Mouse (Mus musculus): ENCODE measurements around the gene Prss12. TPM values are rescaled to one million over a fixed set of nuclear protein-coding genes. Genes with fewer than 3 reads are reported as not detected.
A peak's percentile ranks its signal among the peaks of the same experiment; 100 is the strongest.

The Prss12 gene
- polyA plus RNA-seq, 1 experiment from 2014 or later: 9.4 TPM

DNA sequence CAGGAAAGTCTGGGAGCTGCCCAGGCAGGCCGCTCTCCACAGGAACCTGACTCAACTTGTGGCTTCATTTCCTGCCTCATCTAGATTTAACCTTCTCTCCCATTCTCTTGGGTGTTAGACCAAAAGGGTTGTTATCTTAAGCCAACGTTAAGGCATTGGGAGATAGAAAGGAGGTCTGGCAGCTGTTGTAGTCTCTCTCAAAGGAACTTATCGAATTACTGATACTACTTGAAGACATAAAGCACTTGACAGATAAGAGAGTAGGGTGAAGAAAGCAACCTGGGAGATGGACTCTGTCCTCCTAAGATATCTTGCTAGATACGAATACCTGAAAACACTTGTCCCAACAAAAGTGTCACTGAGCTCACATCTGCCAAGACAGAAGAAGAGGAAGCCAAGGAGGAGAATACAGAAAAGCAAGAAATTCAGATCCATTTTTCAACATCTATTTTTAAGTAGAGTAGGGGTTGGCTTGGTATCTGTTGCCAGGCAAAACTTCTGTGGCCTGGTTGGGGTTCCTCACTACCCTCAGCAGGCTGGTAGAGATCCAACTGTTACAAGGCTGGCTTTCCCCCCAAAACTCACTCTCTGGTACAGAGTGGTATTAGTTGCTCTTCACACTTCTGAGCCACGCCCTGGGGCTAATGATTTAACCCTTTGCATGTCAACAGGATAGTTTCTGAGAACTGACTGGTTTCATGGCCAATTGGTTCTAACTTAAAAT lies 14.6 kb upstream of the Prss12 start:
- no peaks in the 10 kb centered on the region for H3K36me3 ChIP-seq (ENCODE audit: insufficient read depth, low read length)
- WGBS: 56% methylated on average over 5 of the region's 5 CpGs
- no peak overlapping the region for H3K9ac ChIP-seq (replicated peaks; ENCODE audit: low read length)
- no peaks in the 10 kb centered on the region for H3K9me3 ChIP-seq (ENCODE audit: low read length)
- no peak overlapping the region for H3K27ac ChIP-seq (ENCODE audit: low read length)
- no peak overlapping the region for H3K4me3 ChIP-seq (ENCODE audit: low read length)
- H3K4me2 ChIP-seq (replicated peaks; ENCODE audit: low read depth, low read length): no peak overlapping the region
- no peaks in the 10 kb centered on the region for H3K4me1 ChIP-seq (ENCODE audit: insufficient read depth, low read length)
- H3K27me3 ChIP-seq (ENCODE audit: insufficient read depth, low read length): no peaks in the 10 kb centered on the region
- no peak for ATAC-seq (ENCODE audit: low FRiP score, low TSS enrichment)

DNA sequence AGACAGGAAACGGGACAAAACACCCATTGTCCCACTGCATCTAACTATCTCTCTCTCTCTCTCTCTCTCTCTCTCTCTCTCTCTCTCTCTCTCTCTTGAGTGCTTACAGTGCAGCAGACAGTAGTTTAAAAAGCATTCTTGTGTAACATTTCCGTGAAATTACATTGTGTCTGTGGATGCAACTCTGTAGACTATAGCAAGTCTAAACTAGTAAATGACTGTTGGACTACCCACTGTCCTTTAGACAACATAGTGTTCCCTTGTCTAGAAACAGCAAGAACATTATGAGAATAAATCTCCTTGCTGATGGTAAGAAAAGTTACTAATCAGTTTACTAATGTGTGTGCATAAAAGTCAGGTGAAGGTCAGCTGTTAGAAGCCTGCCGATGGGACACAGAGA lies 13.4 kb upstream of the Prss12 start:
- Histone ChIP-seq H3K4me2 (replicated peaks; ENCODE audit: low read depth, low read length) (no peak overlapping the region), H3K36me3 (ENCODE audit: insufficient read depth, low read length) (no peaks in the 10 kb centered on the region), H3K27ac (ENCODE audit: low read length) (no peak overlapping the region), H3K4me1 (ENCODE audit: insufficient read depth, low read length) (no peaks in the 10 kb centered on the region), H3K9ac (replicated peaks; ENCODE audit: low read length) (no peak overlapping the region), H3K4me3 (ENCODE audit: low read length) (no peak overlapping the region), H3K27me3 (ENCODE audit: insufficient read depth, low read length) (no peaks in the 10 kb centered on the region), H3K9me3 (ENCODE audit: low read length) (no peaks in the 10 kb centered on the region)
- WGBS: 66% methylated on average over 3 of the region's 3 CpGs
- ATAC-seq (ENCODE audit: low FRiP score, low TSS enrichment): no peak

DNA sequence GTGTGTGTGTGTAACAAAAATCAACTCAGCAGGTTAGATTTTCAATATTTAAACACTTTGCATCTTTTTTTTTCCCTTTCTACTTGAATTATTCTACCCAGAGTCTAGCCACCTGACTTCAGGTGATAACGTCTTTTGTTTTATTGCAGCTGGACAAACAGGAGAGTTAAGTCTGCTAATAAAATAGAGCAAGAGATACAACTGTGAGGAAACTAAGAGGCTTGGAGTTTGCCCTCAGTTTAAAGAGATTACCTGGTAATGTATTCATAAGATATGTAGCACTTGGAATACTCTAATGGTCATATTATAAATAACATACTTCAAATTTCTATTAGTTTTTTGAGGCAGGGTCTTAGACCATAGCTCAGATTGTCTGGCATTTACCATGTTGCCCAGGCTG lies 9.1 kb upstream of the Prss12 start:
- H3K27me3 ChIP-seq (ENCODE audit: insufficient read depth, low read length): no peaks in the 10 kb centered on the region
- WGBS: 85% methylated on average over 1 of the region's 1 CpGs
- no peak overlapping the region for H3K4me2 ChIP-seq (replicated peaks; ENCODE audit: low read depth, low read length)
- H3K4me1 ChIP-seq (ENCODE audit: insufficient read depth, low read length): no peaks in the 10 kb centered on the region
- no peaks in the 10 kb centered on the region for H3K9me3 ChIP-seq (ENCODE audit: low read length)
- no peak overlapping the region for H3K4me3 ChIP-seq (ENCODE audit: low read length)
- H3K27ac ChIP-seq (ENCODE audit: low read length): no peak overlapping the region
- no peak overlapping the region for H3K9ac ChIP-seq (replicated peaks; ENCODE audit: low read length)
- H3K36me3 ChIP-seq (ENCODE audit: insufficient read depth, low read length): no peaks in the 10 kb centered on the region
- ATAC-seq (ENCODE audit: low FRiP score, low TSS enrichment): no peak

DNA sequence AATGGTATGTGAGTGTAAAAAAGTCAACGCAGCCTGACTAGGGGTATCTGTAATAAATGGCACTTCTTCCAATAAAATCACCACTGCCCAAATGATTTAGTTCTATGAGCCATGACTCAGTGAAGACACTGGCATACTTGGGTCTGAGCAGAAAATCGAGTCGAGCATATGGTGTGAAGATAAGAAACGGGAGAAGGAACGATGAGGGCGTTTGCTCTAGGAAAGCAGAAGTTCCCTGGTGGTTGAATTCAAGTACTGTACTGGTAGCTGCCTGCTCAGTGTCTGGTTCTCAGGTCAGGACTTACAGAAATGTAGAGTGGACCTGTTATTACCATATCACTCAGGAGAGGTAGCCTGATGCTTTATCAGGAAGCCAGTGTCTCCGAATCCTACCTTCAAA lies 6.2 kb upstream of the Prss12 start:
- Histone ChIP-seq H3K4me2 (replicated peaks; ENCODE audit: low read depth, low read length) (no peak overlapping the region), H3K36me3 (ENCODE audit: insufficient read depth, low read length) (no peaks in the 10 kb centered on the region), H3K9me3 (ENCODE audit: low read length) (no peaks in the 10 kb centered on the region), H3K4me3 (ENCODE audit: low read length) (no peak overlapping the region), H3K27ac (ENCODE audit: low read length) (no peak overlapping the region), H3K4me1 (ENCODE audit: insufficient read depth, low read length) (no peaks in the 10 kb centered on the region), H3K27me3 (ENCODE audit: insufficient read depth, low read length) (0 out of 2 replicates have a peak, but pooled peaks cover under 1% of the 10 kb centered on the region), H3K9ac (replicated peaks; ENCODE audit: low read length) (no peak overlapping the region)
- ATAC-seq (ENCODE audit: low FRiP score, low TSS enrichment): no peak
- WGBS: 79% methylated on average over 7 of the region's 7 CpGs

DNA sequence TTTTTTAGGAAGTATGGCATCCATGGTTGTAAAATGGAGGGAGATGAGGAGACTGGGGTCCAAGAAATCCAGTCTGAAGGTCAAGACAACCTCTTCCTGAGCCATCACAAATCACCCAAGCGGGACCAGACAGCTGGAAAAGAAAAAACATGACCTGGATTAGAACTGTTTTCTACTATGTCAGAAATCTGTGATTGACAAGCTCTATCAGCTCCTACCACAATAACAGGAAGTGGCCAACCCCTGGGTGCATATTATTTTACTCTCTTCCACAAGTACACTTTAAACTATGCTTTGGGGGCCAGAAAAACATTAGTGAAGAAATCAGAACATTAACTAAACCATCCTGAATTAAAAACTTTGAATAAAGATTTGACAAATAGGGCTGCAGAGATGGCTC lies 2.2 kb upstream of the Prss12 start:
- WGBS: 55% methylated on average over 1 of the region's 1 CpGs
- Histone ChIP-seq H3K4me1 (ENCODE audit: insufficient read depth, low read length) (peaks cover 7% of the 10 kb centered on the region), H3K9me3 (ENCODE audit: low read length) (no peaks in the 10 kb centered on the region), H3K9ac (replicated peaks; ENCODE audit: low read length) (no peak overlapping the region), H3K27ac (ENCODE audit: low read length) (no peak overlapping the region), H3K27me3 (ENCODE audit: insufficient read depth, low read length) (peaks cover 19% of the 10 kb centered on the region), H3K36me3 (ENCODE audit: insufficient read depth, low read length) (no peaks in the 10 kb centered on the region), H3K4me2 (replicated peaks; ENCODE audit: low read depth, low read length) (no peak overlapping the region), H3K4me3 (ENCODE audit: low read length) (no peak overlapping the region)
- no peak for ATAC-seq (ENCODE audit: low FRiP score, low TSS enrichment)

DNA sequence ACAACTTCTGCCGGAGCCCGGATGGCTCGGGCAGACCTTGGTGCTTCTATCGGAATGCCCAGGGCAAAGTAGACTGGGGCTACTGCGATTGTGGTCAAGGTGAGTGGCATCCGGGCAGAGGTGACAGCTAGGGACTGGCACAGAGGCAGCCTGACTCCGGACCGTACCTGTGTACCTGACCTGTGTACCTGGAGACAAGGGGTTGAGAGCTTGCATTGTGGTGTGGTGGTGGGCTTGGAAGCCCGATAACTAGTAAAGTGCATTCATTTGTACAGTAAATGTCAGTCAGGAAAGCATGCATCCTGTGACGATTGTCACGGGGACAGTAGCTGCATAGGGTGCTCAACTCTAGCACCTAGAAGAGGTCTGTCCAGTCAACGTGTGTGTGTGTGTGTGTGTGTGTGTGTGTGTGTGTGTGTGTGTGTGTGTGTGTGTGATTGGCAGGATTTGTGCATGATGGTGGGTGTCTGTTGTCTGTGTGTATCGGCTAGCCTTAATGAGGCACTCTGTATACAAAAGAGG lies 886 bp downstream of the Prss12 start:
- H3K36me3 ChIP-seq (ENCODE audit: insufficient read depth, low read length): no peaks in the 10 kb centered on the region
- peak overlapping the region; percentile 68 for H3K9ac ChIP-seq (replicated peaks; ENCODE audit: low read length)
- peak overlapping the region; percentile 100 for H3K4me2 ChIP-seq (replicated peaks; ENCODE audit: low read depth, low read length)
- H3K4me3 ChIP-seq (ENCODE audit: low read length): peak overlapping the region; percentile 70
- no peaks in the 10 kb centered on the region for H3K9me3 ChIP-seq (ENCODE audit: low read length)
- peak; percentile 29; the same call in 1 of the 2 replicates for ATAC-seq (ENCODE audit: low FRiP score, low TSS enrichment)
- peaks cover 7% of the 10 kb centered on the region for H3K4me1 ChIP-seq (ENCODE audit: insufficient read depth, low read length)
- peaks cover 19% of the 10 kb centered on the region for H3K27me3 ChIP-seq (ENCODE audit: insufficient read depth, low read length)
- WGBS: 9% methylated on average over 13 of the region's 13 CpGs
- no peak overlapping the region for H3K27ac ChIP-seq (ENCODE audit: low read length)

DNA sequence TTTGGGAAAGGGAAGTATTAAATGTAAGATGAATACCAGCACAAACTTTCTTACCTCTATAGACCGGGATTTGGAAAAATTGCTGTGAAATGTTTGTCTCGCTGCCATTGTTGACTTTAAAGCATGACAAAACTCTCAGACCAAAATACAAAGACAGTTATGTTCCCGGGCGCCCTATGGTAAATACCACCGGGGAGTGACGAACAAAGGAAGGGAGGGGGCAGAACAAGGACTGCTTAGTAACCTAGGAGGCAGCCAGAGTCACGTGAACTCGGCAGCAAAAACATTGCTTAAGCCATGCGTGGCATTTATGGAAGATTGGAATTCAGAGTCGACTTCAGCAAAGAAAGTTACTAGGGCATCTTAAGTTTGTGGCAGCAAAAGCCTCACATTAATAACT lies 1.4 kb downstream of the Prss12 start:
- Histone ChIP-seq H3K9me3 (ENCODE audit: low read length) (no peaks in the 10 kb centered on the region), H3K4me3 (ENCODE audit: low read length) (peak overlapping the region; percentile 70), H3K27ac (ENCODE audit: low read length) (no peak overlapping the region), H3K4me2 (replicated peaks; ENCODE audit: low read depth, low read length) (peak overlapping the region; percentile 100), H3K9ac (replicated peaks; ENCODE audit: low read length) (no peak overlapping the region), H3K36me3 (ENCODE audit: insufficient read depth, low read length) (no peaks in the 10 kb centered on the region), H3K4me1 (ENCODE audit: insufficient read depth, low read length) (peaks cover 7% of the 10 kb centered on the region), H3K27me3 (ENCODE audit: insufficient read depth, low read length) (peaks cover 19% of the 10 kb centered on the region)
- 10% methylated on average over 10 of the region's 10 CpGs for WGBS
- no peak for ATAC-seq (ENCODE audit: low FRiP score, low TSS enrichment)

DNA sequence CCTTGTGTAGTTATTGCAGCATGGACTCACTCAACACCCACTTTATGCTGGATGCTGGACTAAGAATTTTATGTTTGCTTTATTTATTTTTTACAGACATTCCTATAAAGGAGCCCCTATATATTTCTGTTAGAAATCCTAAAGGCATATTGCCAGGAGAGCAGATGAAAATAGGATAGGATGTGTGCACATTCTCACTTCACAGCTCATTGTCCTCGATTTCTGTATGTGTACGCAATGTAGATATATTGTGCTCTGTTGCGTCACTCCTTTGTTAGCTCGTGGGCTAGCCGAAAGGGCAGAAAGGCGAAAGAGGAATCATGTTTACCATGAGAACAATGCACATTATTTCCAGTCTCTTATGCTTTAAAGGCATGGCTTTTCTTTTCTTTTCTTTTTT lies 3.4 kb downstream of the Prss12 start:
- Histone ChIP-seq H3K27me3 (ENCODE audit: insufficient read depth, low read length) (peaks cover 19% of the 10 kb centered on the region), H3K4me2 (replicated peaks; ENCODE audit: low read depth, low read length) (no peak overlapping the region), H3K9ac (replicated peaks; ENCODE audit: low read length) (no peak overlapping the region), H3K36me3 (ENCODE audit: insufficient read depth, low read length) (no peaks in the 10 kb centered on the region), H3K4me3 (ENCODE audit: low read length) (no peak overlapping the region), H3K4me1 (ENCODE audit: insufficient read depth, low read length) (peaks cover 7% of the 10 kb centered on the region), H3K9me3 (ENCODE audit: low read length) (no peaks in the 10 kb centered on the region), H3K27ac (ENCODE audit: low read length) (no peak overlapping the region)
- no peak for ATAC-seq (ENCODE audit: low FRiP score, low TSS enrichment)
- 93% methylated on average over 6 of the region's 6 CpGs for WGBS

DNA sequence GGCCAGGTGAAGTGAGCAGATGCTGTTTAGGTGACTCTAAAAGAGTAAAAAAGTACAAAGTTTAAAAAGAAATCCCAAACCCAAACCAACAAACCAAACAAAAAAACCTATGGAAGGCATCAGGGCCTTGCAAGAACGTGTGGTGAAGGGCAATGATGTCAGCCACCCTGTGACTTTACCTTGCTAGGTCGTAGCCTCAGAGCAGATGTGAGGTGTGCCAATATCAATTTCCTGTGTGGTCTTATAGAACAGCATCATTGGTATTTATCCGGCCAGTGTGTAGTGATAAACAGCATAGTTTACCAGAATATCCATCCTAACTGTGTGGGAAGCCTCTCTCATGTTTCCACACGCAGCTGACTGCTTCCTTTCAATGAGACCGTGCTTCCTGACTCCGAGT lies 6.2 kb downstream of the Prss12 start:
- Histone ChIP-seq H3K4me3 (ENCODE audit: low read length) (no peak overlapping the region), H3K36me3 (ENCODE audit: insufficient read depth, low read length) (no peaks in the 10 kb centered on the region), H3K9ac (replicated peaks; ENCODE audit: low read length) (no peak overlapping the region), H3K27ac (ENCODE audit: low read length) (no peak overlapping the region), H3K27me3 (ENCODE audit: insufficient read depth, low read length) (peaks cover 6% of the 10 kb centered on the region), H3K4me2 (replicated peaks; ENCODE audit: low read depth, low read length) (no peak overlapping the region), H3K9me3 (ENCODE audit: low read length) (no peaks in the 10 kb centered on the region), H3K4me1 (ENCODE audit: insufficient read depth, low read length) (no peaks in the 10 kb centered on the region)
- WGBS: 74% methylated on average over 6 of the region's 6 CpGs
- no peak for ATAC-seq (ENCODE audit: low FRiP score, low TSS enrichment)

DNA sequence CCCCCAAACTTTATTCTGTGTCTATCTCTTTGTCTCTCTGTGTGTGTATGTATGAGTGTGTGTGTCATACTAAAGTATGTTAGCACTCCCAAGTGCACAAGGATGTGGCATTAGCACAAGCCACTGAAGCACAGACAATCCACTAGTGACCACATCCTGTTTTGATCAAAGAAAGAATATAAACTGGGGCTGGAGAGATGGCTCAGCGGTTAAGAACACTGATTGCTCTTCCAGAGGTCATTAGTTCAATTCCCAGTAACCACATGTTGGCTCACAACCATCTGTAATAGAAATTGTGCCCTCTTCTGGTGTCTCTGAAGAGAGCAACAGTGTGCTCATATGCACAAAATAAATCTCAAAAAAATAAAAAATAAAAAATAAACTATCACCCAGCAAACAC lies 12.8 kb downstream of the Prss12 start:
- no peaks in the 10 kb centered on the region for H3K4me1 ChIP-seq (ENCODE audit: insufficient read depth, low read length)
- no peaks in the 10 kb centered on the region for H3K36me3 ChIP-seq (ENCODE audit: insufficient read depth, low read length)
- WGBS: 63% methylated on average over 1 of the region's 1 CpGs
- no peak overlapping the region for H3K27ac ChIP-seq (ENCODE audit: low read length)
- H3K4me3 ChIP-seq (ENCODE audit: low read length): no peak overlapping the region
- no peaks in the 10 kb centered on the region for H3K9me3 ChIP-seq (ENCODE audit: low read length)
- no peak overlapping the region for H3K4me2 ChIP-seq (replicated peaks; ENCODE audit: low read depth, low read length)
- no peak for ATAC-seq (ENCODE audit: low FRiP score, low TSS enrichment)
- H3K9ac ChIP-seq (replicated peaks; ENCODE audit: low read length): no peak overlapping the region
- H3K27me3 ChIP-seq (ENCODE audit: insufficient read depth, low read length): no peaks in the 10 kb centered on the region
